Mouse (Mus musculus): ENCODE results near the gene Rccd1. TPM values are rescaled to one million over a fixed set of nuclear protein-coding genes. Genes with fewer than 3 reads are reported as not detected.

Rccd1 gene
- polyA plus RNA-seq, 1 experiment from 2014 or later, result 7.9 TPM

- Histone ChIP-seq H3K9me3 (replicated peaks) (no peaks in the 10 kb centered on the region), H3K27ac (no peak overlapping the region), H3K9ac (no peak overlapping the region), H3K27me3 (no peaks in the 10 kb centered on the region), H3K4me1 (replicated peaks) (no peaks in the 10 kb centered on the region), H3K4me3 (no peak overlapping the region), H3K4me2 (no peak overlapping the region), H3K36me3 (peaks cover 66% of the 10 kb centered on the region)
- 90% methylated on average over 2 of the region's 2 CpGs for WGBS
- ATAC-seq (replicated peaks; ENCODE audit: insufficient number of reproducible peaks, insufficient read depth, low FRiP score, low read depth), result no peak
These were observed 43.3 kb downstream of the Rccd1 start for GRCm38 (mm10) chr7:80280998-80281397.

- no peak for ATAC-seq (replicated peaks; ENCODE audit: insufficient number of reproducible peaks, insufficient read depth, low FRiP score, low read depth)
These were observed 44.2 kb downstream of the Rccd1 start for GRCm38 (mm10) chr7:80280032-80280431.

GRCm38 (mm10) chr7:80276374-80276773, 47.9 kb downstream of the Rccd1 start:
- Histone ChIP-seq H3K36me3 (peaks cover 67% of the 10 kb centered on the region), H3K4me3 (no peak overlapping the region), H3K27ac (no peak overlapping the region), H3K4me1 (replicated peaks) (no peaks in the 10 kb centered on the region), H3K4me2 (no peak overlapping the region), H3K9me3 (replicated peaks) (peaks cover 9% of the 10 kb centered on the region), H3K9ac (no peak overlapping the region), H3K27me3 (no peaks in the 10 kb centered on the region)
- 95% methylated on average over 4 of the region's 4 CpGs for WGBS
- ATAC-seq (replicated peaks; ENCODE audit: insufficient number of reproducible peaks, insufficient read depth, low FRiP score, low read depth), result no peak

More at GRCm38 (mm10) chr7:80280032-80280431, 44.2 kb downstream of the Rccd1 start:
- H3K4me2 ChIP-seq, result no peak overlapping the region
- WGBS, result 84% methylated on average over 10 of the region's 10 CpGs
- peaks cover 64% of the 10 kb centered on the region for H3K36me3 ChIP-seq
- H3K4me1 ChIP-seq (replicated peaks), result no peaks in the 10 kb centered on the region
- no peak overlapping the region for H3K9ac ChIP-seq
- no peak overlapping the region for H3K27ac ChIP-seq
- peaks cover 3% of the 10 kb centered on the region for H3K9me3 ChIP-seq (replicated peaks)
- no peaks in the 10 kb centered on the region for H3K27me3 ChIP-seq
- H3K4me3 ChIP-seq, result no peak overlapping the region

- ATAC-seq (replicated peaks; ENCODE audit: insufficient number of reproducible peaks, insufficient read depth, low FRiP score, low read depth), result no peak
- H3K4me2 ChIP-seq, result no peak overlapping the region
- H3K4me3 ChIP-seq, result no peak overlapping the region
- H3K36me3 ChIP-seq, result peaks cover 53% of the 10 kb centered on the region
- H3K27me3 ChIP-seq, result no peaks in the 10 kb centered on the region
- H3K27ac ChIP-seq, result no peak overlapping the region
- peaks cover 9% of the 10 kb centered on the region for H3K9me3 ChIP-seq (replicated peaks)
- WGBS, result 85% methylated on average over 2 of the region's 2 CpGs
- no peak overlapping the region for H3K9ac ChIP-seq
- H3K4me1 ChIP-seq (replicated peaks), result peaks cover 18% of the 10 kb centered on the region
These were observed 50.8 kb downstream of the Rccd1 start for GRCm38 (mm10) chr7:80273456-80273855.

GRCm38 (mm10) chr7:80269751-80270255, 54.5 kb downstream of the Rccd1 start:
- Histone ChIP-seq H3K9ac (peak overlapping the region; percentile 75), H3K4me2 (peak overlapping the region; percentile 84), H3K36me3 (peaks cover 39% of the 10 kb centered on the region), H3K9me3 (replicated peaks) (peaks cover 4% of the 10 kb centered on the region), H3K27ac (peak overlapping the region; percentile 81), H3K4me1 (replicated peaks) (peaks cover 21% of the 10 kb centered on the region), H3K4me3 (peak overlapping the region; percentile 75), H3K27me3 (no peaks in the 10 kb centered on the region)
- WGBS, result under 1% methylated on average over 23 of the region's 23 CpGs
- ATAC-seq (replicated peaks; ENCODE audit: insufficient number of reproducible peaks, insufficient read depth, low FRiP score, low read depth), result peak; percentile 62

- peaks cover 39% of the 10 kb centered on the region for H3K36me3 ChIP-seq
These were observed 55.1 kb downstream of the Rccd1 start, which contains the start of gene Vps33b for GRCm38 (mm10) chr7:80268897-80269750. Gene Vps33b (plus strand): TSS chr7:80269649.

GRCm38 (mm10) chr7:80267764-80268163, 56.5 kb downstream of the Rccd1 start:
- H3K4me2 ChIP-seq, result no peak overlapping the region
- H3K27me3 ChIP-seq, result no peaks in the 10 kb centered on the region
- H3K36me3 ChIP-seq, result peaks cover 30% of the 10 kb centered on the region
- ATAC-seq (replicated peaks; ENCODE audit: insufficient number of reproducible peaks, insufficient read depth, low FRiP score, low read depth), result no peak
- H3K4me3 ChIP-seq, result no peak overlapping the region
- peaks cover 21% of the 10 kb centered on the region for H3K4me1 ChIP-seq (replicated peaks)
- no peaks in the 10 kb centered on the region for H3K9me3 ChIP-seq (replicated peaks)
- H3K9ac ChIP-seq, result no peak overlapping the region
- 72% methylated on average over 1 of the region's 1 CpGs for WGBS
- H3K27ac ChIP-seq, result no peak overlapping the region

More at GRCm38 (mm10) chr7:80268897-80269750, 55.1 kb downstream of the Rccd1 start, which contains the start of gene Vps33b:
- 5% methylated on average over 21 of the region's 21 CpGs for WGBS
- Histone ChIP-seq H3K9me3 (replicated peaks) (no peaks in the 10 kb centered on the region), H3K27me3 (no peaks in the 10 kb centered on the region), H3K4me3 (peak within 1 kb of the TSS; percentile 75), H3K4me2 (peak within 1 kb of the TSS; percentile 84), H3K9ac (peak within 1 kb of the TSS; percentile 75), H3K27ac (peak within 1 kb of the TSS; percentile 81), H3K4me1 (replicated peaks) (peaks cover 21% of the 10 kb centered on the region)
- peak; percentile 85 for ATAC-seq (replicated peaks; ENCODE audit: insufficient number of reproducible peaks, insufficient read depth, low FRiP score, low read depth)

GRCm38 (mm10) chr7:80264606-80265005, 59.6 kb downstream of the Rccd1 start:
- H3K27ac ChIP-seq, result no peak overlapping the region
- peaks cover 30% of the 10 kb centered on the region for H3K36me3 ChIP-seq
- H3K4me1 ChIP-seq (replicated peaks), result peaks cover 22% of the 10 kb centered on the region
- H3K27me3 ChIP-seq, result no peaks in the 10 kb centered on the region
- 89% methylated on average over 12 of the region's 12 CpGs for WGBS
- H3K4me3 ChIP-seq, result no peak overlapping the region
- H3K9ac ChIP-seq, result no peak overlapping the region
- H3K4me2 ChIP-seq, result no peak overlapping the region
- ATAC-seq (replicated peaks; ENCODE audit: insufficient number of reproducible peaks, insufficient read depth, low FRiP score, low read depth), result no peak
- H3K9me3 ChIP-seq (replicated peaks), result no peaks in the 10 kb centered on the region

GRCm38 (mm10) chr7:80261372-80261990, 62.8 kb downstream of the Rccd1 start:
- H3K4me2 ChIP-seq, result peak overlapping the region; percentile 81
- peak overlapping the region; percentile 81 for H3K9ac ChIP-seq
- ATAC-seq (replicated peaks; ENCODE audit: insufficient number of reproducible peaks, insufficient read depth, low FRiP score, low read depth), result peak; percentile 33; the same call in 1 of the 2 replicates
- H3K4me3 ChIP-seq, result peak overlapping the region; percentile 83
- H3K4me1 ChIP-seq (replicated peaks), result peaks cover 13% of the 10 kb centered on the region
- H3K27me3 ChIP-seq, result peaks cover 14% of the 10 kb centered on the region; the same call in 1 of the 2 replicates
- peak overlapping the region; percentile 79 for H3K27ac ChIP-seq
- 1% methylated on average over 32 of the region's 32 CpGs for whole genome bisulfite sequencing
- H3K9me3 ChIP-seq (replicated peaks), result no peaks in the 10 kb centered on the region
- H3K36me3 ChIP-seq, result peaks cover 25% of the 10 kb centered on the region

GRCm38 (mm10) chr7:80260625-80261371, 63.5 kb downstream of the Rccd1 start, which contains the start of gene Ngrn:
Gene Ngrn (plus strand): TSS chr7:80261215.
- Histone ChIP-seq H3K27ac (peak within 1 kb of the TSS; percentile 79), H3K9me3 (replicated peaks) (no peaks in the 10 kb centered on the region), H3K4me2 (peak within 1 kb of the TSS; percentile 81), H3K27me3 (peaks cover 14% of the 10 kb centered on the region; the same call in 1 of the 2 replicates), H3K9ac (peak within 1 kb of the TSS; percentile 81), H3K4me1 (replicated peaks) (peaks cover 13% of the 10 kb centered on the region), H3K36me3 (peaks cover 20% of the 10 kb centered on the region), H3K4me3 (peak within 1 kb of the TSS; percentile 83)
- WGBS, result 24% methylated on average over 40 of the region's 40 CpGs
- peak; percentile 81 for ATAC-seq (replicated peaks; ENCODE audit: insufficient number of reproducible peaks, insufficient read depth, low FRiP score, low read depth)

All from heart, embryonic 15.5 days (tissue).